Mouse (Mus musculus): Measurements from ENCODE around the gene Tnxb.

DNA sequence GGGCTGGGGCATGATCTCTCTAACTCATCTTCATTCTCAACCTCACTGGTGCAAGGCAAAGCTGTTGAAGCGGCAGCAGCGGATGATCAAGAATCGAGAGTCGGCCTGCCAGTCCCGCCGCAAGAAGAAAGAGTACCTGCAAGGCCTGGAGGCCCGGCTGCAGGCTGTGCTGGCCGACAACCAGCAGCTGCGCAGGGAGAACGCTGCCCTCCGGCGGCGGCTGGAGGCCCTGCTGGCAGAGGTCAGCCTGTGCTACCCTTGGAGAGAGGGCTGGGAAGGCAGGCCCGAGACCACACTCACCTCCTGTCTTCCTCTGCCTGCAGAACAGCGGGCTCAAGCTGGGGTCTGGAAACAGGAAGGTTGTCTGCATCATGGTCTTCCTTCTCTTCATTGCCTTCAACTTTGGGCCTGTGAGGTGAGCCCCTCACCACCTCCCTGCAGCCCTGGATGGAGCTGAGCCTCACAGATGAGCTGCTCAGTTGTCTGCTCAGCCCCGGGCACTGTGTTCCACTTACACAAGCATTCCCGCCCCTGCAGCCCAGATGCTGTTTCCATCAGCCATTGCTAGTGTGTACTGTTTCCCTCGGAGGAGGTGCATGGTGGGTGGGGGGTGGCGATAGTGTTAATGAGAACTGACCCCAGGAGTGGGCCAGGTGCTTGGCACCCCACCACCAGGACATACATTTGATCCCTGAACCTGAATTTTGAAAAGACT is 18.7 kb upstream of the Tnxb start:
- no peak for TF ChIP-seq POLR2A (IDR thresholded peaks at IDR 0.05; ENCODE audit: extremely low read depth, insufficient read depth, low read length)
- peak; percentile 66 for TF ChIP-seq CTCF (IDR thresholded peaks at IDR 0.05; ENCODE audit: low read depth, low read length)

Measured in liver, adult 2 months (tissue).